Mouse (Mus musculus) layer of hippocampus, adult 18-20 months (tissue): ENCODE results near the gene Eif4g2. TPM values are rescaled to one million over a fixed set of nuclear protein-coding genes. Genes with fewer than 3 reads are reported as not detected.

ENCODE experiments used
- DNase-seq, 2 experiments: peaks; one replicate each; pipeline ENCODE4 v3.0.0; 2022; ENCODE audit warnings: low spot score in 2 of 2
- long read RNA-seq: library from polyadenylated mRNA; stranded (forward); transcript quantifications from one replicate; pipeline ENCODE4 v2.0.0, GENCODE M21; 2021
- total RNA-seq, 2 experiments: library from RNA; stranded (reverse); gene quantifications; 2 replicates each; pipeline ENCODE4 v1.2.3; 2021

Eif4g2 gene
- 100 to 1,000 TPM; 609 to 616 TPM for total RNA-seq
- long read RNA-seq, full-length matches to known transcripts = 668 of 842 reads
- long read RNA-seq, partial matches to known transcripts = 98 of 842 reads
- long read RNA-seq, other reads (novel, unspliced or antisense) = 76 of 842 reads

GRCm38 (mm10) chr7:111082822-111083732, at the start of gene Eif4g2:
Gene Eif4g2 (minus strand): TSS chr7:111083030.
- peak; percentile 99 to 100 for DNase-seq

- DNase-seq = no peak
These were observed 49.8 kb upstream of the Eif4g2 start for GRCm38 (mm10) chr7:111132596-111132995.

- DNase-seq = no peak
These were observed 44.0 kb upstream of the Eif4g2 start for GRCm38 (mm10) chr7:111126636-111127395.

- DNase-seq = no peak
These were observed 41.1 kb upstream of the Eif4g2 start for GRCm38 (mm10) chr7:111123761-111124546.

GRCm38 (mm10) chr7:111122531-111123130, 39.8 kb upstream of the Eif4g2 start:
- DNase-seq = peak; percentile 97 to 99

- peak in 1 of 2 experiments; percentile 62 for DNase-seq
These were observed 39.3 kb upstream of the Eif4g2 start for GRCm38 (mm10) chr7:111122084-111122530.

- peak; percentile 11 to 51 for DNase-seq
These were observed 38.7 kb upstream of the Eif4g2 start for GRCm38 (mm10) chr7:111121522-111121921.

- DNase-seq = no peak
These were observed 26.7 kb upstream of the Eif4g2 start for GRCm38 (mm10) chr7:111109561-111109960.

GRCm38 (mm10) chr7:111109161-111109560, 26.3 kb upstream of the Eif4g2 start:
- no peak for DNase-seq

GRCm38 (mm10) chr7:111098196-111098595, 15.4 kb upstream of the Eif4g2 start:
- DNase-seq = no peak

GRCm38 (mm10) chr7:111095169-111095568, 12.3 kb upstream of the Eif4g2 start:
- no peak for DNase-seq

- DNase-seq = no peak
These were observed 2.3 kb upstream of the Eif4g2 start for GRCm38 (mm10) chr7:111085153-111085552.

- no peak for DNase-seq
These were observed 1.6 kb upstream of the Eif4g2 start for GRCm38 (mm10) chr7:111084443-111084842.

- DNase-seq = no peak
These were observed 897 bp upstream of the Eif4g2 start for GRCm38 (mm10) chr7:111083733-111084120.

GRCm38 (mm10) chr7:111082043-111082821, 598 bp downstream of the Eif4g2 start:
- peak; percentile 72 to 90 for DNase-seq

GRCm38 (mm10) chr7:111080876-111081275, 2.0 kb downstream of the Eif4g2 start:
- DNase-seq = no peak

GRCm38 (mm10) chr7:111080026-111080425, 2.8 kb downstream of the Eif4g2 start:
- DNase-seq = no peak

- DNase-seq = no peak
These were observed 4.6 kb downstream of the Eif4g2 start for GRCm38 (mm10) chr7:111078271-111078670.

- no peak for DNase-seq
These were observed 7.5 kb downstream of the Eif4g2 start for GRCm38 (mm10) chr7:111075288-111075687.

- DNase-seq = no peak
These were observed 10.4 kb downstream of the Eif4g2 start for GRCm38 (mm10) chr7:111072410-111072809.
